Mouse (Mus musculus) small intestine, adult 2 months (tissue): ENCODE data around the gene Trip4. TPM values are rescaled to one million over a fixed set of nuclear protein-coding genes. Genes with fewer than 3 reads are reported as not detected.

Source experiments
- H3K27ac ChIP-seq: fragments of 200-500 bp; 2 replicates; pipeline ENCODE4 v1.5.1; 2012; ENCODE audit warnings: low read depth, low read length, control low read depth, inconsistent platforms; ENCODE audit not compliant: insufficient read depth
- H3K27me3 ChIP-seq: fragments of 200-500 bp; 2 replicates; pipeline ENCODE4 v1.6.1; 2012; ENCODE audit warnings: mild to moderate bottlenecking, moderate library complexity, low read length, inconsistent platforms; ENCODE audit not compliant: control insufficient read depth, insufficient read depth
- H3K36me3 ChIP-seq: fragments of 200-500 bp; 2 replicates; pipeline ENCODE4 v1.6.1; 2012; ENCODE audit warnings: mild to moderate bottlenecking, low read length, control low read depth, inconsistent platforms; ENCODE audit not compliant: control insufficient read depth, insufficient read depth
- H3K4me1 ChIP-seq: fragments of 200-500 bp; 2 replicates; pipeline ENCODE4 v1.6.1; 2012; ENCODE audit warnings: low read length, inconsistent platforms, mixed read lengths; ENCODE audit not compliant: control insufficient read depth, insufficient read depth, insufficient read length
- H3K4me3 ChIP-seq: fragments of 200-500 bp; 2 replicates; pipeline ENCODE4 v1.5.1; 2012; ENCODE audit warnings: low read depth, mild to moderate bottlenecking, control low read depth, inconsistent platforms, low read length, moderate library complexity
- CTCF ChIP-seq: fragments of 200-500 bp; IDR thresholded peaks from 2 replicates; pipeline ENCODE4 v1.5.1; 2012; ENCODE audit warnings: low read depth, mild to moderate bottlenecking, control low read depth, inconsistent platforms, low read length, moderate library complexity, mixed read lengths; ENCODE audit not compliant: insufficient replicate concordance, insufficient read length; ENCODE audit errors: extremely low read depth
- POLR2A ChIP-seq: fragments of 200-500 bp; IDR thresholded peaks from 2 replicates; pipeline ENCODE4 v1.6.1; 2012; ENCODE audit warnings: low read depth, mild to moderate bottlenecking, control low read depth, inconsistent platforms, low read length, moderate library complexity
- WGBS: fragments of 180-500 bp; shearing (Covaris S2); methylation state at CpG from one replicate; pipeline ENCODE4 v1.1.7; 2018; 5-methylcytosine and 5-hydroxymethylcytosine counted together
- polyA plus RNA-seq: library from polyadenylated mRNA; depleted of rRNA; stranded (reverse); fragments of >200 nt; gene quantifications from 2 replicates; pipeline ENCODE4 v1.2.3, GENCODE M21; 2012; rRNA removed

Gene Trip4
- polyA plus RNA-seq = 1.6 and 3.3 TPM in 2 replicates

- H3K4me3 ChIP-seq = peak within 1 kb of the TSS; percentile 90
Observed at GRCm38 (mm10) chr9:65908394-65909300, at the start of gene Trip4, which contains the start of gene Csnk1g1. Trip4 (minus strand) TSS chr9:65908794. Csnk1g1 (plus strand) TSS chr9:65908924.

GRCm38 (mm10) chr9:65951082-65951587 lies 42.5 kb upstream of the Trip4 start:
- no peaks in the 10 kb centered on the region for H3K4me1 ChIP-seq
- 81% methylated on average over 3 of the region's 3 CpGs for WGBS
- no peak overlapping the region for H3K4me3 ChIP-seq
- no peak for TF ChIP-seq CTCF
- no peak for TF ChIP-seq POLR2A
- H3K36me3 ChIP-seq = peaks cover 3% of the 10 kb centered on the region; the same call in 1 of the 2 replicates
- H3K27ac ChIP-seq = no peak overlapping the region
- no peaks in the 10 kb centered on the region for H3K27me3 ChIP-seq

More at GRCm38 (mm10) chr9:65908394-65909300, at the start of gene Trip4, which contains the start of gene Csnk1g1:
- Histone ChIP-seq H3K27me3 (no peaks in the 10 kb centered on the region), H3K36me3 (0 out of 2 replicates have a peak, but pooled peaks cover under 1% of the 10 kb centered on the region), H3K4me1 (peaks cover 2% of the 10 kb centered on the region; the same call in 1 of the 2 replicates), H3K27ac (peak within 1 kb of the TSS; percentile 58)
- 1% methylated on average over 38 of the region's 38 CpGs for WGBS
- peak; percentile 29; the same call in 1 of the 2 replicates for TF ChIP-seq CTCF
- TF ChIP-seq POLR2A = no peak

GRCm38 (mm10) chr9:65937566-65937965 lies 29.0 kb upstream of the Trip4 start:
- H3K4me1 ChIP-seq = no peaks in the 10 kb centered on the region
- no peaks in the 10 kb centered on the region for H3K36me3 ChIP-seq
- H3K4me3 ChIP-seq = no peak overlapping the region
- WGBS = 71% methylated on average over 2 of the region's 2 CpGs
- no peak overlapping the region for H3K27ac ChIP-seq
- H3K27me3 ChIP-seq = no peaks in the 10 kb centered on the region
- TF ChIP-seq CTCF (no peak), POLR2A (no peak)

- Histone ChIP-seq H3K27ac (no peak overlapping the region), H3K36me3 (no peaks in the 10 kb centered on the region), H3K4me3 (no peak overlapping the region), H3K4me1 (no peaks in the 10 kb centered on the region), H3K27me3 (no peaks in the 10 kb centered on the region)
- no peak for TF ChIP-seq CTCF
- no peak for TF ChIP-seq POLR2A
Observed at GRCm38 (mm10) chr9:65929826-65930225, 21.2 kb upstream of the Trip4 start.

GRCm38 (mm10) chr9:65928456-65928855 lies 19.9 kb upstream of the Trip4 start:
- no peaks in the 10 kb centered on the region for H3K27me3 ChIP-seq
- H3K36me3 ChIP-seq = no peaks in the 10 kb centered on the region
- no peak for TF ChIP-seq POLR2A
- no peak for TF ChIP-seq CTCF
- H3K27ac ChIP-seq = no peak overlapping the region
- H3K4me1 ChIP-seq = no peaks in the 10 kb centered on the region
- no peak overlapping the region for H3K4me3 ChIP-seq

- Histone ChIP-seq H3K36me3 (no peaks in the 10 kb centered on the region), H3K4me3 (no peak overlapping the region), H3K4me1 (no peaks in the 10 kb centered on the region), H3K27ac (no peak overlapping the region), H3K27me3 (no peaks in the 10 kb centered on the region)
- TF ChIP-seq POLR2A (no peak), CTCF (no peak)
- WGBS = 79% methylated on average over 1 of the region's 1 CpGs
Observed at GRCm38 (mm10) chr9:65917015-65917414, 8.4 kb upstream of the Trip4 start.

GRCm38 (mm10) chr9:65913976-65914375 lies 5.4 kb upstream of the Trip4 start:
- no peaks in the 10 kb centered on the region for H3K36me3 ChIP-seq
- H3K27me3 ChIP-seq = no peaks in the 10 kb centered on the region
- H3K27ac ChIP-seq = no peak overlapping the region
- H3K4me1 ChIP-seq = peaks cover 2% of the 10 kb centered on the region; the same call in 1 of the 2 replicates
- H3K4me3 ChIP-seq = no peak overlapping the region
- TF ChIP-seq CTCF = no peak
- no peak for TF ChIP-seq POLR2A
- WGBS = 61% methylated on average over 2 of the region's 2 CpGs
